Mouse (Mus musculus) forebrain, embryonic 13.5 days (tissue): ENCODE measurements around the gene Epo. TPM values are rescaled to one million over a fixed set of nuclear protein-coding genes. Genes with fewer than 3 reads are reported as not detected.

Source experiments
- ATAC-seq: fragments of 200-750 bp; cut with Nextera tagmentation; 2 replicates; pipeline ENCODE4 v1.8.0; 2017
- H3K27ac ChIP-seq: fragments of 300-500 bp; sonication (generic); 2 replicates; pipeline ENCODE4 v1.5.1; 2015; ENCODE audit warnings: inconsistent platforms, mild to moderate bottlenecking, moderate library complexity
- H3K27me3 ChIP-seq: fragments of 300-500 bp; sonication (generic); 2 replicates; pipeline ENCODE4 v1.6.1; 2015; ENCODE audit warnings: mild to moderate bottlenecking, inconsistent platforms
- H3K36me3 ChIP-seq: fragments of 300-500 bp; sonication (generic); 2 replicates; pipeline ENCODE4 v1.6.1; 2015; ENCODE audit warnings: mild to moderate bottlenecking, inconsistent platforms; ENCODE audit not compliant: poor library complexity, severe bottlenecking
- H3K4me1 ChIP-seq: fragments of 300-500 bp; sonication (generic); 2 replicates; pipeline ENCODE4 v1.6.1; 2015; ENCODE audit warnings: inconsistent platforms
- H3K4me2 ChIP-seq: fragments of 300-500 bp; sonication (generic); 2 replicates; pipeline ENCODE4 v1.6.1; 2015; ENCODE audit warnings: inconsistent platforms, mild to moderate bottlenecking, moderate library complexity
- H3K4me3 ChIP-seq: fragments of 300-500 bp; sonication (generic); 2 replicates; pipeline ENCODE4 v1.5.1; 2015; ENCODE audit warnings: mild to moderate bottlenecking, inconsistent platforms
- H3K9ac ChIP-seq: fragments of 300-500 bp; sonication (generic); 2 replicates; pipeline ENCODE4 v1.6.1; 2015; ENCODE audit warnings: mild to moderate bottlenecking, inconsistent platforms
- H3K9me3 ChIP-seq: fragments of 300-500 bp; sonication (generic); replicated peaks from 2 replicates; pipeline ENCODE4 v1.6.1; 2016; ENCODE audit warnings: inconsistent platforms
- WGBS: fragments of 180-500 bp; shearing (Covaris S2); methylation state at CpG from one replicate; pipeline ENCODE4 v1.1.7; 2015; 5-methylcytosine and 5-hydroxymethylcytosine counted together
- polyA plus RNA-seq: library from polyadenylated mRNA; unstranded; fragments of >200 nt; fragmentation: Nextera tagmentation; extraction: Ambion mirVana; gene quantifications from 2 replicates; pipeline ENCODE4 v1.2.1, GENCODE M21; 2015

Epo gene
- polyA plus RNA-seq, 1 experiment from 2014 or later = not detected

DNA sequence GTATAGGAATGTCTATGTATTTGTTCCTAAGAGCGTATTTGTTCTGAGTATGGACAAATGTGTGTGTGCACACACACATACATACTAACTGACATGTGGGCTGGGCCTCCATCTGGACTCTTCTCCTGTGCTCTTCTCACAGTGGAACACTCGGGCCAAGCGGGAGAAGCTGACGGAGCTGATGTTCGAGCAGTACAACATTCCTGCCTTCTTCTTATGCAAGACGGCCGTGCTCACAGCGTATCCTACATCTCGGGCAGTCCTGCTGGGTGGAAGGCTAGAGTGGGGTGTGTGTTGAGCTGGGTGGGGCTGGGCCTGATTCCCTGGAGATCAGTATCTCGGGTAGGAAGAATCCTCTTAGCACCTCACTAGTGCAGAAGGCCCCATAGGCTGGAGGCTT, 29.9 kb upstream of the Epo start:
- Histone ChIP-seq H3K36me3 (peaks cover 22% of the 10 kb centered on the region), H3K4me1 (no peaks in the 10 kb centered on the region), H3K27ac (no peak overlapping the region), H3K4me3 (no peak overlapping the region), H3K9me3 (no peaks in the 10 kb centered on the region), H3K9ac (no peak overlapping the region), H3K27me3 (peaks cover 3% of the 10 kb centered on the region), H3K4me2 (no peak overlapping the region)
- 75% methylated on average over 10 of the region's 10 CpGs for WGBS
- no peak for ATAC-seq

GRCm38 (mm10) chr5:137561556-137561955, 28.5 kb upstream of the Epo start:
- no peak for ATAC-seq
- H3K27me3 ChIP-seq = peaks cover 3% of the 10 kb centered on the region
- 45% methylated on average over 6 of the region's 6 CpGs for WGBS
- H3K4me3 ChIP-seq = no peak overlapping the region
- no peaks in the 10 kb centered on the region for H3K9me3 ChIP-seq
- no peak overlapping the region for H3K4me2 ChIP-seq
- no peak overlapping the region for H3K27ac ChIP-seq
- peaks cover 18% of the 10 kb centered on the region for H3K36me3 ChIP-seq
- H3K9ac ChIP-seq = no peak overlapping the region
- no peaks in the 10 kb centered on the region for H3K4me1 ChIP-seq

DNA sequence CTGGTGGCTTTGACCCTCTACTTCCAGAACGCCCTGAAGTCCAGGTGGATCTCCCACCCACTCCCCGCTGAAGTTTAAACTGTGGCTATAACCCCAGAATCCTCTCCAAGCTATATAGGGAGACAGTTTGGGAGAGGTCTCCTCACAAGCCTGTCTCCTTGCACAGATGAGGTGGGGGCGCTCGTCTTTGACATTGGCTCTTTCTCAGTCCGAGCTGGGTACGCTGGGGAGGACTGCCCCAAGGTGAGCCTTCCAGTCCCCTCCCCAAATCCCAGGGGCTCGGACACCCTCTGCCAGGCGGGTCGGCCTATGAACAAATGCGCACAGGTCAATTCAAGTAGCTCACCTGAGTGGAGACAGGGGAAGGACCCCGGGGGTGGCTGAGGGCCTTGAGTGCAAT, 20.9 kb upstream of the Epo start:
- Histone ChIP-seq H3K36me3 (no peaks in the 10 kb centered on the region), H3K4me2 (peak overlapping the region; percentile 65), H3K4me3 (peak overlapping the region; percentile 59), H3K9me3 (no peaks in the 10 kb centered on the region), H3K9ac (peak overlapping the region; percentile 77), H3K4me1 (peaks cover 12% of the 10 kb centered on the region), H3K27me3 (peaks cover 18% of the 10 kb centered on the region; the same call in 1 of the 2 replicates), H3K27ac (no peak overlapping the region)
- WGBS = 51% methylated on average over 11 of the region's 11 CpGs
- ATAC-seq = 0 out of 2 replicates have a peak, but pooled peaks have one; percentile 25

GRCm38 (mm10) chr5:137553411-137553837, 20.4 kb upstream of the Epo start, which contains the start of gene Actl6b:
Gene Actl6b, plus strand, starts transcription at chr5:137553517.
- 1% methylated on average over 30 of the region's 37 CpGs for WGBS
- Histone ChIP-seq H3K9me3 (no peaks in the 10 kb centered on the region), H3K27me3 (peaks cover 18% of the 10 kb centered on the region; the same call in 1 of the 2 replicates), H3K4me2 (peak within 1 kb of the TSS; percentile 65), H3K4me3 (peak within 1 kb of the TSS; percentile 59), H3K4me1 (peaks cover 12% of the 10 kb centered on the region), H3K36me3 (no peaks in the 10 kb centered on the region), H3K9ac (peak within 1 kb of the TSS; percentile 77), H3K27ac (peak within 1 kb of the TSS; percentile 37)
- ATAC-seq = peak; percentile 97

GRCm38 (mm10) chr5:137553000-137553399, 20.0 kb upstream of the Epo start:
- no peaks in the 10 kb centered on the region for H3K9me3 ChIP-seq
- peak overlapping the region; percentile 65 for H3K4me2 ChIP-seq
- ATAC-seq = peak; percentile 67
- H3K4me3 ChIP-seq = peak overlapping the region; percentile 59
- peak overlapping the region; percentile 37; the same call in 1 of the 2 replicates for H3K27ac ChIP-seq
- 30% methylated on average over 6 of the region's 6 CpGs for WGBS
- H3K9ac ChIP-seq = peak overlapping the region; percentile 77
- H3K4me1 ChIP-seq = peaks cover 12% of the 10 kb centered on the region
- H3K27me3 ChIP-seq = peaks cover 18% of the 10 kb centered on the region; the same call in 1 of the 2 replicates
- no peaks in the 10 kb centered on the region for H3K36me3 ChIP-seq

DNA sequence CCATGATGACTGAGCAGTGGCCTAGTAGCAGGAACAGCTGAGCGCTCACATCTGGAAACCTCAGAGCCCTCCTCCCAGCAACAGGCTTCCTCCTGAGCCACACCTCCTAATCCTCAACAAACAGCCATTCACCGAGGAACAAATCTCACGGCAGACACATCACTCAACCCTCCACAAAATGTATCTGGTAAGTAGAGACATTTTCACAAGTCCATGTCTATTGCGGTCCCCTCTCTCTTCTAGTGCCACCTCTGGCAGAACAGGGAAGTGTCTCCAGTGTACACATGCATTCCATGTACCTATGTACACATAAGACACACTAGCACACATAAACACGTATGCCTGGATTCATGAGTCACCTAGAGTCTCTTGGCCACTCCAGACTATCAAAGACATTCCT, 18.1 kb upstream of the Epo start:
- WGBS = 69% methylated on average over 5 of the region's 5 CpGs
- no peaks in the 10 kb centered on the region for H3K36me3 ChIP-seq
- H3K27me3 ChIP-seq = peaks cover 18% of the 10 kb centered on the region; the same call in 1 of the 2 replicates
- ATAC-seq = no peak
- no peak overlapping the region for H3K4me2 ChIP-seq
- H3K9ac ChIP-seq = no peak overlapping the region
- H3K4me3 ChIP-seq = no peak overlapping the region
- H3K9me3 ChIP-seq = no peaks in the 10 kb centered on the region
- no peak overlapping the region for H3K27ac ChIP-seq
- H3K4me1 ChIP-seq = peaks cover 12% of the 10 kb centered on the region

GRCm38 (mm10) chr5:137549840-137550239, 16.8 kb upstream of the Epo start:
- no peak overlapping the region for H3K9ac ChIP-seq
- no peaks in the 10 kb centered on the region for H3K36me3 ChIP-seq
- no peak overlapping the region for H3K4me2 ChIP-seq
- H3K4me1 ChIP-seq = peaks cover 11% of the 10 kb centered on the region
- no peak overlapping the region for H3K27ac ChIP-seq
- ATAC-seq = no peak
- WGBS = 92% methylated on average over 2 of the region's 2 CpGs
- no peaks in the 10 kb centered on the region for H3K9me3 ChIP-seq
- peaks cover 14% of the 10 kb centered on the region; the same call in 1 of the 2 replicates for H3K27me3 ChIP-seq
- no peak overlapping the region for H3K4me3 ChIP-seq

GRCm38 (mm10) chr5:137545596-137545995, 12.6 kb upstream of the Epo start:
- Histone ChIP-seq H3K4me3 (no peak overlapping the region), H3K27ac (no peak overlapping the region), H3K4me2 (no peak overlapping the region), H3K4me1 (no peaks in the 10 kb centered on the region), H3K9me3 (no peaks in the 10 kb centered on the region), H3K9ac (no peak overlapping the region), H3K27me3 (0 out of 2 replicates have a peak, but pooled peaks cover 5% of the 10 kb centered on the region), H3K36me3 (no peaks in the 10 kb centered on the region)
- ATAC-seq = no peak
- 80% methylated on average over 4 of the region's 4 CpGs for WGBS

- no peaks in the 10 kb centered on the region for H3K9me3 ChIP-seq
- no peaks in the 10 kb centered on the region for H3K4me1 ChIP-seq
- ATAC-seq = no peak
- no peak overlapping the region for H3K4me2 ChIP-seq
- no peak overlapping the region for H3K4me3 ChIP-seq
- no peak overlapping the region for H3K27ac ChIP-seq
- no peaks in the 10 kb centered on the region for H3K36me3 ChIP-seq
- no peak overlapping the region for H3K9ac ChIP-seq
- H3K27me3 ChIP-seq = 0 out of 2 replicates have a peak, but pooled peaks cover 5% of the 10 kb centered on the region
- WGBS = 69% methylated on average over 6 of the region's 6 CpGs
Observed at GRCm38 (mm10) chr5:137544926-137545325, 11.9 kb upstream of the Epo start.

DNA sequence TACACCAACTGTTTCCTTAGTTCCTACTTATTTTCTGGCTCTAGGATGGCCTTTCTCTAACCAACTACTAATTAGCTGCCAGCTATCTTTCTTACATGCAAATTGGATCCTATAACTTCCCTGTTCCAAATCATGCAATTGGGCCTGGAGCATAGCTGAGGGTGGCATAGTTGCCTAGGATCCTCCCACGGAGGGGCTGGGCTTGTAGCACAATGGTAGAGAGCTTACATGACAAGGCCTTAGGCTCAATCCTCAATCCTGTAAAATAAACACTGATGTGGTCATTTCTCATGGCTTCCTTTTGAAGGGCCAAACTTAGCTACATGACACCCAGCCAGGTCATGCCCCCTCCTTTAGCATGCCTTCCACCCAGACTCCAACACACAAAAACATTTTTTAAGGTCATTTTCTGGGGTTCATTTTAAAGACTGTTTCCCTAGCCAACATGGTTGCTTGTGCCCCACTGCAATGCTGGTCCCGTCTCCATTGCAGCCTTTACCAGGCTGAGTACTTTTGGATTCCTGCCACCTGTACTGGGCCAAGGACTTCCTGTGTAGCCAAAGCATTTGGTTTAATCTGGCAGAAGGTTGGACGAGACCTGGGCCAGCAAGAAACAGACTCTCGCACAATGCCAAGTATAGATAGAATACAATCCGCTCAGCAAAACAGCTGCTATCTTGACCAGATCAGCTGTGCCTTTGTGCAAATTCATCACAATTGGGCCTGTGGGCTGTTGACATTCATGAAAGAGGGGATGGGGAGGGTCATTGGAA, 8.9 kb upstream of the Epo start:
- ATAC-seq = no peak
- H3K4me1 ChIP-seq = peaks cover 8% of the 10 kb centered on the region

DNA sequence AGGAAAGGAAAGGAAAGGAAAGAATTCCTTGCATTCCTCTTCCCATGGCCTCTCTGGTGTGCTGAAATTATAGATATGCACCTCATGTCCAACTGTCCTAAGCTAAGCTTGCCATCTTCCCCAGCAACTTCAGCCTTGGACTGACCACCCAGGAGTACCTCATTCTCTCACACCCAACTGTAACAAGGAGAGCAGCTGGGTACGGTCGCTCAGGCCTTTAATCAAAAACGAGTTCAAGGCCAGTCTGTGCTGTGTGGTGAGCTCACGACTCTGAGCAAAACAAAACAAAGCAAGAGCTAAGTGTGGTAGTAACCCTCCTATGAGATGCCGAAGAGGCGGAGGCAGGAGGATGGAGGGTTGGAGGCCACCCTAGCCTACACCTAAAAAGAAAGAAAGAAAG, 7.9 kb upstream of the Epo start:
- no peak overlapping the region for H3K9ac ChIP-seq
- H3K9me3 ChIP-seq = no peaks in the 10 kb centered on the region
- 69% methylated on average over 6 of the region's 6 CpGs for WGBS
- peaks cover 8% of the 10 kb centered on the region for H3K4me1 ChIP-seq
- H3K4me3 ChIP-seq = no peak overlapping the region
- no peak overlapping the region for H3K27ac ChIP-seq
- ATAC-seq = no peak
- no peak overlapping the region for H3K4me2 ChIP-seq
- H3K27me3 ChIP-seq = 0 out of 2 replicates have a peak, but pooled peaks cover 5% of the 10 kb centered on the region
- H3K36me3 ChIP-seq = no peaks in the 10 kb centered on the region

More for the DNA sequence above, 8.9 kb upstream of the Epo start:
- no peak overlapping the region for H3K4me3 ChIP-seq
- H3K36me3 ChIP-seq = no peaks in the 10 kb centered on the region
- 0 out of 2 replicates have a peak, but pooled peaks cover 5% of the 10 kb centered on the region for H3K27me3 ChIP-seq
- H3K9ac ChIP-seq = no peak overlapping the region
- H3K4me2 ChIP-seq = no peak overlapping the region
- 68% methylated on average over 5 of the region's 5 CpGs for WGBS
- H3K9me3 ChIP-seq = no peaks in the 10 kb centered on the region
- no peak overlapping the region for H3K27ac ChIP-seq

GRCm38 (mm10) chr5:137539291-137539801, 6.3 kb upstream of the Epo start:
- H3K4me2 ChIP-seq = peak overlapping the region; percentile 15; the same call in 1 of the 2 replicates
- no peak overlapping the region for H3K27ac ChIP-seq
- 34% methylated on average over 7 of the region's 7 CpGs for WGBS

More at GRCm38 (mm10) chr5:137539291-137539801, 6.3 kb upstream of the Epo start:
- Histone ChIP-seq H3K4me3 (no peak overlapping the region), H3K27me3 (no peaks in the 10 kb centered on the region), H3K4me1 (peaks cover 8% of the 10 kb centered on the region), H3K9me3 (no peaks in the 10 kb centered on the region), H3K36me3 (no peaks in the 10 kb centered on the region), H3K9ac (peak overlapping the region; percentile 30; the same call in 1 of the 2 replicates)
- ATAC-seq = no peak
